Mouse (Mus musculus) stomach, postnatal 0 days (tissue): ENCODE data around the gene Mical3. TPM values are rescaled to one million over a fixed set of nuclear protein-coding genes. Genes with fewer than 3 reads are reported as not detected.

Experiments
- ATAC-seq: fragments of 200-750 bp; cut with Nextera tagmentation; 2 replicates; pipeline ENCODE4 v1.8.0; 2017; ENCODE audit not compliant: low FRiP score, low TSS enrichment
- DNase-seq: peaks from one replicate; pipeline ENCODE4 v3.0.0-alpha.2; 2016; ENCODE audit warnings: low spot score
- H3K27ac ChIP-seq: fragments of 300-500 bp; sonication (generic); replicated peaks from 2 replicates; pipeline ENCODE4 v1.5.1; 2014; ENCODE audit warnings: mild to moderate bottlenecking, control low read depth
- H3K27me3 ChIP-seq: fragments of 300-500 bp; sonication (generic); 2 replicates; pipeline ENCODE4 v1.6.1; 2014; ENCODE audit warnings: low read length; ENCODE audit not compliant: control insufficient read depth, insufficient read depth
- H3K36me3 ChIP-seq: fragments of 300-500 bp; sonication (generic); 2 replicates; pipeline ENCODE4 v1.6.1; 2014; ENCODE audit warnings: low read length, mixed read lengths; ENCODE audit not compliant: control insufficient read depth, insufficient read depth
- H3K4me1 ChIP-seq: fragments of 300-500 bp; sonication (generic); replicated peaks from 2 replicates; pipeline ENCODE4 v1.6.1; 2014; ENCODE audit warnings: antibody characterized with exemption; ENCODE audit not compliant: control insufficient read depth, insufficient read depth
- H3K4me2 ChIP-seq: fragments of 300-500 bp; sonication (generic); replicated peaks from 2 replicates; pipeline ENCODE4 v1.6.1; 2014; ENCODE audit warnings: low read depth, mild to moderate bottlenecking, control low read depth, moderate library complexity
- H3K4me3 ChIP-seq: fragments of 300-500 bp; sonication (generic); 2 replicates; pipeline ENCODE4 v1.5.1; 2014; ENCODE audit warnings: low read depth, low read length, control low read depth
- H3K9ac ChIP-seq: fragments of 300-500 bp; sonication (generic); 2 replicates; pipeline ENCODE4 v1.6.1; 2014; ENCODE audit warnings: mild to moderate bottlenecking, low read length, control low read depth, mixed read lengths
- H3K9me3 ChIP-seq: fragments of 300-500 bp; sonication (generic); 2 replicates; pipeline ENCODE4 v1.6.1; 2016; ENCODE audit warnings: low read length; ENCODE audit not compliant: control insufficient read depth
- CTCF ChIP-seq: IDR thresholded peaks from 2 replicates; pipeline ENCODE4 v1.5.1; 2016; ENCODE audit warnings: antibody characterized with exemption, low read depth, mild to moderate bottlenecking, moderate library complexity
- EP300 ChIP-seq: optimal IDR thresholded peaks from 2 replicates; pipeline ENCODE3; 2016; ENCODE audit warnings: antibody characterized with exemption
- WGBS: fragments of 180-500 bp; shearing (Covaris S2); extraction: QIAGEN DNeasy Blood & Tissue Kit; methylation state at CpG from one replicate; pipeline ENCODE4 v1.1.7; 2014; 5-methylcytosine and 5-hydroxymethylcytosine counted together
- polyA plus RNA-seq: library from polyadenylated mRNA; unstranded; fragments of >200 nt; fragmentation: Nextera tagmentation; extraction: Ambion mirVana; gene quantifications from 2 replicates; pipeline ENCODE4 v1.2.1, GENCODE M21; 2015

Mical3 gene
- polyA plus RNA-seq, 1 experiment from 2014 or later = 4.5 TPM

DNA sequence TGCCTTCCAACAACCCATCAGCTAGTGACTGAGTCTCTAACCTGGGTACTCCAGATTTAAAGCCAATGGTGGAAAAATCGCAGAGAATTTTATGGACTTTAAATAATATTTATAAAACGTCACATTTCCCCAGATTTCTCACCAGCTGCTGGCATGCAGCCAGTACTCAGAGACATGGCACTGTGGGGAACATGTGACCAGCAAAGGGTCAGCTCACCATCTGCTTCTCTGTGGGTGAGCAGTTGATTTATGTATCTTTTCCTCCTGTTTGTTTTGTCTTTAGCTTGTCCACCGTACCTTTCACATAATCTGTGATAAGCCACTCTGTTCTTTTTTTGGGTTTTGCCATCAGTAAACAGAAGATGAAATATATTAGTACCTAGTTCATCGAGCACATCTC is 125.8 kb downstream of the Mical3 start:
- 35% methylated on average over 4 of the region's 4 CpGs for WGBS
- Histone ChIP-seq H3K27me3 (no peaks in the 10 kb centered on the region), H3K4me3 (no peak overlapping the region), H3K27ac (no peak overlapping the region), H3K9me3 (no peaks in the 10 kb centered on the region), H3K4me2 (no peak overlapping the region), H3K9ac (no peak overlapping the region), H3K36me3 (peaks cover 9% of the 10 kb centered on the region; the same call in 1 of the 2 replicates), H3K4me1 (no peaks in the 10 kb centered on the region)
- no peak for TF ChIP-seq CTCF
- TF ChIP-seq EP300 = no peak
- ATAC-seq (no peak), DNase-seq (no peak)

- no peak for DNase-seq
- Histone ChIP-seq H3K4me2 (no peak overlapping the region), H3K27ac (no peak overlapping the region), H3K9me3 (no peaks in the 10 kb centered on the region), H3K4me3 (no peak overlapping the region), H3K36me3 (peaks cover 9% of the 10 kb centered on the region; the same call in 1 of the 2 replicates), H3K27me3 (no peaks in the 10 kb centered on the region), H3K9ac (no peak overlapping the region), H3K4me1 (no peaks in the 10 kb centered on the region)
- 68% methylated on average over 3 of the region's 3 CpGs for WGBS
- no peak for ATAC-seq
- TF ChIP-seq EP300 = no peak
These were observed 127.8 kb downstream of the Mical3 start for GRCm38 (mm10) chr6:121002952-121003351.

GRCm38 (mm10) chr6:120999860-121000526 is 130.8 kb downstream of the Mical3 start:
- no peaks in the 10 kb centered on the region for H3K27me3 ChIP-seq
- 0 out of 2 replicates have a peak overlapping the region, but pooled peaks have one; percentile 41 for H3K27ac ChIP-seq
- TF ChIP-seq CTCF (no peak), EP300 (no peak)
- no peak overlapping the region for H3K4me2 ChIP-seq
- no peak overlapping the region for H3K4me3 ChIP-seq
- ATAC-seq (no peak; the same call in 1 of the 2 replicates), DNase-seq (no peak)
- H3K36me3 ChIP-seq = peaks cover 7% of the 10 kb centered on the region; the same call in 1 of the 2 replicates
- no peak overlapping the region for H3K9ac ChIP-seq
- 55% methylated on average over 8 of the region's 8 CpGs for WGBS
- H3K4me1 ChIP-seq = no peaks in the 10 kb centered on the region
- no peaks in the 10 kb centered on the region for H3K9me3 ChIP-seq

GRCm38 (mm10) chr6:120999087-120999486 is 131.7 kb downstream of the Mical3 start:
- H3K27ac ChIP-seq = no peak overlapping the region; the same call in 1 of the 2 replicates
- no peaks in the 10 kb centered on the region for H3K27me3 ChIP-seq
- no peak overlapping the region for H3K4me2 ChIP-seq
- H3K9ac ChIP-seq = no peak overlapping the region
- DNase-seq (no peak), ATAC-seq (no peak)
- H3K9me3 ChIP-seq = no peaks in the 10 kb centered on the region
- H3K4me1 ChIP-seq = no peaks in the 10 kb centered on the region
- peaks cover 7% of the 10 kb centered on the region; the same call in 1 of the 2 replicates for H3K36me3 ChIP-seq
- 61% methylated on average over 5 of the region's 5 CpGs for WGBS
- no peak overlapping the region for H3K4me3 ChIP-seq
- TF ChIP-seq EP300 = no peak
- TF ChIP-seq CTCF = no peak

DNA sequence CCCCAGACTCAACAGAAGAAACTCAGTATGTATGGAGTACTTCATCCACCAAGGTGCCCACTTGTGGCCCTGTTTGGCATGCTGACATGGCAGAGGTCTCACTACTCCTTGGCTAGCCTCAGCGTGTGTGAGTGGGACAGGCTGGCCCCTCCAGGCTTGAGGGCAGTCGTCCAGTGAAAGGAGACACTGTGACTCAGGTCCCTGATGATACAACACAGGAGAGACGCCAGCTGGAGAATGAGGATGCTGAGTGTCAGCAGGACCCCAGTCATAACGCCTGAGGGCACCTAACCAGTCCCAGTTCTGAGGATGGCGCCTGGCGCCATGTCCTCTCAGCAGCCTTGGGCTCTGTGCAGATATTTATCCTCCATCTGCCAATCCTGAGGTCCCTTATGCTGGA is 134.2 kb downstream of the Mical3 start:
- no peak for DNase-seq
- H3K27ac ChIP-seq = peak overlapping the region; percentile 70

GRCm38 (mm10) chr6:120995541-120995940 is 135.3 kb downstream of the Mical3 start:
- TF ChIP-seq EP300 = peak; percentile 45
- no peak for TF ChIP-seq CTCF
- ATAC-seq = peak; percentile 75
- Histone ChIP-seq H3K9me3 (no peaks in the 10 kb centered on the region), H3K4me2 (no peak overlapping the region), H3K4me3 (no peak overlapping the region), H3K9ac (no peak overlapping the region), H3K36me3 (no peaks in the 10 kb centered on the region), H3K27ac (peak overlapping the region; percentile 70), H3K4me1 (no peaks in the 10 kb centered on the region), H3K27me3 (no peaks in the 10 kb centered on the region)
- DNase-seq = peak; percentile 31
- 52% methylated on average over 9 of the region's 9 CpGs for WGBS

More for the DNA sequence above, 134.2 kb downstream of the Mical3 start:
- H3K27me3 ChIP-seq = no peaks in the 10 kb centered on the region
- WGBS = 77% methylated on average over 6 of the region's 6 CpGs
- H3K9me3 ChIP-seq = no peaks in the 10 kb centered on the region
- no peak for ATAC-seq
- peaks cover 6% of the 10 kb centered on the region; the same call in 1 of the 2 replicates for H3K36me3 ChIP-seq
- no peak for TF ChIP-seq EP300
- no peak for TF ChIP-seq CTCF
- H3K4me3 ChIP-seq = no peak overlapping the region
- H3K4me2 ChIP-seq = no peak overlapping the region
- H3K4me1 ChIP-seq = no peaks in the 10 kb centered on the region
- no peak overlapping the region for H3K9ac ChIP-seq
